Comparison of ENCODE assay signal across 8 mouse cellular contexts in genomic region chr2:151972880-151973594, GRCm38 (mm10). TPM values are rescaled to one million over a fixed set of nuclear protein-coding genes. Genes with fewer than 3 reads are reported as not detected.
A peak's percentile ranks its signal among the peaks of the same experiment; 100 is the strongest.
DNase-seq lines count a peak whose midpoint lies in the region; ATAC-seq lines count a peak whose summit lies in the region.

No protein-coding gene starts in this region.

- H3K27me3 ChIP-seq in embryonic facial prominence, embryonic 15.5 days, result peaks cover 16% of the 10 kb centered on the region; the same call in 1 of the 2 replicates
- no peaks in the 10 kb centered on the region for H3K27me3 ChIP-seq in intestine, embryonic 15.5 days (replicated peaks)
- H3K27me3 ChIP-seq in stomach, embryonic 16.5 days (ENCODE audit: control insufficient read depth, insufficient read depth, low read length), result no peaks in the 10 kb centered on the region

- peak overlapping the region; percentile 71 for H3K27ac ChIP-seq in embryonic facial prominence, embryonic 15.5 days (replicated peaks)
- peak overlapping the region; percentile 22; the same call in 1 of the 2 replicates for H3K27ac ChIP-seq in intestine, embryonic 15.5 days
- peak overlapping the region; percentile 85 for H3K27ac ChIP-seq in stomach, embryonic 16.5 days (ENCODE audit: low read length)

- H3K4me2 ChIP-seq in embryonic facial prominence, embryonic 15.5 days (replicated peaks), result peak overlapping the region; percentile 51
- peak overlapping the region; percentile 68 for H3K4me2 ChIP-seq in intestine, embryonic 15.5 days (replicated peaks)
- H3K4me2 ChIP-seq in stomach, embryonic 16.5 days (ENCODE audit: low read depth, low read length), result peak overlapping the region; percentile 53

- peaks cover 7% of the 10 kb centered on the region; the same call in 1 of the 2 replicates for H3K36me3 ChIP-seq in embryonic facial prominence, embryonic 15.5 days
- H3K36me3 ChIP-seq in intestine, embryonic 15.5 days, result no peaks in the 10 kb centered on the region
- peaks cover 21% of the 10 kb centered on the region for H3K36me3 ChIP-seq in stomach, embryonic 16.5 days (ENCODE audit: control insufficient read depth, insufficient read depth, low read length)

- H3K9ac ChIP-seq in embryonic facial prominence, embryonic 15.5 days, result no peak overlapping the region
- H3K9ac ChIP-seq in intestine, embryonic 15.5 days, result peak overlapping the region; percentile 23; the same call in 1 of the 2 replicates
- H3K9ac ChIP-seq in stomach, embryonic 16.5 days (ENCODE audit: low read length), result peak overlapping the region; percentile 48

- DNase-seq in lung, adult 18-20 months, result peak; percentile 63 to 78
- no peak for DNase-seq in lung, postnatal 14 days
- DNase-seq in gastrocnemius, postnatal 10 days, result no peak
- DNase-seq in gastrocnemius, adult 18-20 months (ENCODE audit: low spot score), result no peak

- peaks cover 52% of the 10 kb centered on the region for H3K4me1 ChIP-seq in embryonic facial prominence, embryonic 15.5 days
- H3K4me1 ChIP-seq in intestine, embryonic 15.5 days (replicated peaks), result peaks cover 58% of the 10 kb centered on the region
- H3K4me1 ChIP-seq in stomach, embryonic 16.5 days (ENCODE audit: control insufficient read depth, insufficient read depth, low read length), result peaks cover 62% of the 10 kb centered on the region

- 0 out of 2 replicates have a peak, but pooled peaks have one; percentile 45 for ATAC-seq in embryonic facial prominence, embryonic 15.5 days (ENCODE audit: insufficient number of reproducible peaks, low FRiP score, low TSS enrichment, low read depth)
- ATAC-seq in intestine, embryonic 15.5 days, result 0 out of 2 replicates have a peak, but pooled peaks have one; percentile 15
- peak; percentile 47 for ATAC-seq in megakaryocyte progenitor cell, adult 5-6 weeks (replicated peaks; ENCODE audit: poor library complexity)
- peak; percentile 14; the same call in 1 of the 2 replicates for ATAC-seq in stomach, embryonic 16.5 days (ENCODE audit: insufficient read depth, low FRiP score)

- peak overlapping the region; percentile 36 for H3K4me3 ChIP-seq in embryonic facial prominence, embryonic 15.5 days (replicated peaks)
- H3K4me3 ChIP-seq in intestine, embryonic 15.5 days (replicated peaks), result peak overlapping the region; percentile 29
- peak overlapping the region; percentile 31 for H3K4me3 ChIP-seq in stomach, embryonic 16.5 days (replicated peaks; ENCODE audit: low read length)

- WGBS in embryonic facial prominence, embryonic 15.5 days, result 24% methylated on average over 23 of the region's 23 CpGs
- WGBS in intestine, embryonic 15.5 days, result 30% methylated on average over 23 of the region's 23 CpGs
- WGBS in stomach, embryonic 16.5 days, result 29% methylated on average over 23 of the region's 23 CpGs

- H3K9me3 ChIP-seq in embryonic facial prominence, embryonic 15.5 days (replicated peaks), result no peaks in the 10 kb centered on the region
- H3K9me3 ChIP-seq in intestine, embryonic 15.5 days, result no peaks in the 10 kb centered on the region
- H3K9me3 ChIP-seq in stomach, embryonic 16.5 days (replicated peaks; ENCODE audit: control insufficient read depth, low read length), result no peaks in the 10 kb centered on the region

RNA-seq across cellular contexts. Expression of gene Fam110a, which starts 7.0 kb away (rescaled TPM):
- 29.5 and 30.7 TPM in 2 replicates for polyA plus RNA-seq in embryonic facial prominence, embryonic 15.5 days (2015; fragmentation: Nextera tagmentation; extraction: Ambion mirVana)
- 22.5 and 23.7 TPM in 2 replicates for polyA plus RNA-seq in intestine, embryonic 15.5 days (2015; fragmentation: Nextera tagmentation; extraction: Ambion mirVana)
- total RNA-seq in megakaryocyte progenitor cell, adult 5-6 weeks (2015), result 5.6 and 8.2 TPM in 2 replicates
- 3.8 and 4.6 TPM in 2 replicates for total RNA-seq in megakaryocyte progenitor cell, adult 5-6 weeks (2017)
- polyA plus RNA-seq in stomach, embryonic 16.5 days (2015; fragmentation: Nextera tagmentation; extraction: Ambion mirVana), result 31.2 and 32.7 TPM in 2 replicates
- total RNA-seq in gastrocnemius, postnatal 10 days (2021), result 1 to 10 TPM; 5.6 to 6.6 TPM
- 1 to 10 TPM; 1.8 to 2.1 TPM for total RNA-seq in gastrocnemius, adult 18-20 months (2021)

RNA-seq across cellular contexts. Expression of gene Slc52a3, which starts 23.3 kb away (rescaled TPM):
- 5.9 and 6.3 TPM in 2 replicates for polyA plus RNA-seq in embryonic facial prominence, embryonic 15.5 days (2015; fragmentation: Nextera tagmentation; extraction: Ambion mirVana)
- polyA plus RNA-seq in intestine, embryonic 15.5 days (2015; fragmentation: Nextera tagmentation; extraction: Ambion mirVana), result 3.9 and 5.4 TPM in 2 replicates
- total RNA-seq in megakaryocyte progenitor cell, adult 5-6 weeks (2015), result 0.22 TPM in 1 of 2 replicates, not detected in the other
- total RNA-seq in megakaryocyte progenitor cell, adult 5-6 weeks (2017), result 0.12 TPM in 1 of 2 replicates, not detected in the other
- polyA plus RNA-seq in stomach, embryonic 16.5 days (2015; fragmentation: Nextera tagmentation; extraction: Ambion mirVana), result 13.9 and 21.8 TPM in 2 replicates
- total RNA-seq in gastrocnemius, postnatal 10 days (2021), result 1 to 10 TPM; 1.1 to 1.3 TPM
- total RNA-seq in gastrocnemius, adult 18-20 months (2021), result 1 to 10 TPM in 1 of 2 experiments, under 1 TPM in 1; 0.94 to 1.3 TPM

Comparison
In these comparisons a context has a peak if more than half of its experiments do, and no peak if none do; other contexts are left out.
1. DNase-seq: peak in lung, adult 18-20 months (2 of 2); none in lung, postnatal 14 days (single experiment), gastrocnemius, postnatal 10 days (single experiment) and gastrocnemius, adult 18-20 months (single experiment).
2. H3K27ac ChIP-seq: peak in every context shown above with its lines; median percentile 85 in stomach, embryonic 16.5 days; 71 in embryonic facial prominence, embryonic 15.5 days; 22 in intestine, embryonic 15.5 days.
3. Peak in every context shown above with its lines, with median percentiles within 50 percentile points of each other: ATAC-seq, H3K4me2 ChIP-seq and H3K4me3 ChIP-seq.